Mouse (Mus musculus) gonadal fat pad, adult 2 months (tissue): ENCODE results near the gene Tmem190. TPM values are rescaled to one million over a fixed set of nuclear protein-coding genes. Genes with fewer than 3 reads are reported as not detected.

ENCODE experiments used
- DNase-seq: peaks from one replicate; pipeline ENCODE4 v3.0.0-alpha.2; 2012; ENCODE audit warnings: low read depth
- polyA plus RNA-seq: library from polyadenylated mRNA; depleted of rRNA; stranded (reverse); fragments of >200 nt; gene quantifications from 2 replicates; pipeline ENCODE4 v1.2.3, GENCODE M21; 2012; rRNA removed

Gene Tmem190
- 0.54 and 1.2 TPM in 2 replicates for polyA plus RNA-seq

- no peak for DNase-seq
Observed at GRCm38 (mm10) chr7:4782759-4783158, at the start of gene Tmem190, which contains the start of gene Il11. TSS of gene Tmem190 (plus strand) at chr7:4782937. TSS of gene Il11 (minus strand) at chr7:4782859.

- no peak for DNase-seq
Observed at GRCm38 (mm10) chr7:4732968-4733392, 49.8 kb upstream of the Tmem190 start.

DNA sequence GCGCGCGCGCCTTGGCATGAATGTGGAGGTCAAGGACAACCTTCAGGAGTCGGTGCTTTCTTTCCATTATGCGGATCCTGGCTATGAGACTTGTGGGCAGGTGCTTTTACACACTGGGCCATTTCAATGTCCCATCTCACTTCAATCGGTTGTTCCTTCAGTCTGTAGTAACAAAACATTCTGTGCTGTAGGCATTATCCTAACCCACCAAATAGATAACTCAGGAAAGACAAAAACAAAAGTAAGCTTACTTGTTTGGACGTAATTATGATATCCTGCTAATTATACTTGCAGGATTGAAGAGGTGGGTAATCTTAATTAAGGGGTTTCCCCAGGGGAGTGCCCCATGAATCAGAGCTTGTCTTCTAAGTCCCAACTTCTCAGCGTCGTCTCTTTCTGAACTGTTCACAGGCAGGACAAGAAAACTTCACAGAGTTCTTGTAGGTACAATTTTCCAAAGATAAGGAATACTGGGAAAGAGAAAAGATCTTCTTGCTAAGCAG is 43.6 kb upstream of the Tmem190 start:
- no peak for DNase-seq

DNA sequence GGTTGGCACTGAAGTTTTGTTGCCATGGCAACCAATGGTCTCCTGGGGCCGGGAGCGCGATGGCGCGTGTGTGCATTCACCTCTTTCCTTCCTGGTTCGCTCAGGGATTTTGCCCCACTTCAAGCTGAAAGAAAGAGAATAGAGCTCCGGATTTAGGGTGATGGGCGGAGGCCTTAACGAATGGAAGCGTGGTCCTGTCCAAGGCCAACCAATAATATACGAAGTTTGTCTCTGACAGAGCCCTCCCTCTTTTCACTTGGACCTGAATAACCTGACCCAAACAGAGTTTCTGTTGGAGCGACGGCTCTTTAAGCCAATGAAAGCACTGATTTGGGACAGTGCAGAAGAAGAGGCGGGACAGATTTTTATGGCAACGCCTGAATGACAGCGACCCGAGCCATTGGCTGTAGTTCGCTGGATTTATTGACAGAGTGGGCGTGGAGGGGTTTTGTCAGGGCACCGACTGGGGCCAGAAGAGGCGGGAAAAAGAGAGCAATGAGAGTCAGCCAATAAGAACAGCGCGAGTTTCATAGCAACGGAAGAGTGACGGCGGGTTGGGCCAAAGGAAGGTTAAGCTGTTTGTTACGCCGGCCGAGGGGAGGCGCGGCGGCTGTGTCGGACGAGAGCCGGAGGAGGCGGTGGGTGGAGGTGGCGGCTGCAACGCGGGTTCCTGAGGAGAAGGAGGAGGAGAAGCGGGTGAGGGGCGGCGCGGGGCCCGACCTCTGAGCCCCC is 43.0 kb upstream of the Tmem190 start, which contains the start of gene Kmt5c:
Gene Kmt5c (plus strand): TSS at position 572 of the 732 bp plus-strand sequence.
- DNase-seq = peak; percentile 100

GRCm38 (mm10) chr7:4740309-4740727 is 42.4 kb upstream of the Tmem190 start:
- no peak for DNase-seq

DNA sequence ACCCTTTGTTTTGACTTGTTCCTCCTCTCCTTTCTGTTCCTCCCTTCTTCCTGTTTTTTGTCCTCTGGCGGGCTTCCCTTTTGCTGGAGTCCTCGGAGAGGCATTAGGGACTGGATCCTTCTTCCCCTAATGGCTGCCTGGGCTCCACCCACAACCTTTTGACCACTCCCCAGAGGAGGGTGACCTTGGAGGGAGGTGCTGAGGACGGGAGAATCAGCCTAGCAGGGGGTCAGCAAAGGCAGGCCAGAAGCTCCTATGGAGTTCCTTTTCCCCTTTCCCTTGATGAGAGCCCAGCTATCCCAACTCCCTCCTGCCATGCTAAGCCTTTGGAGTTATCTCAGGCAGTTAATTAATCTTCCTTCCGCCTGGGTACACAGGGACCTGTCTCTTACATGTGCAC is 41.6 kb upstream of the Tmem190 start:
- DNase-seq = no peak

- no peak for DNase-seq
Observed at GRCm38 (mm10) chr7:4741672-4742481, 40.9 kb upstream of the Tmem190 start.

DNA sequence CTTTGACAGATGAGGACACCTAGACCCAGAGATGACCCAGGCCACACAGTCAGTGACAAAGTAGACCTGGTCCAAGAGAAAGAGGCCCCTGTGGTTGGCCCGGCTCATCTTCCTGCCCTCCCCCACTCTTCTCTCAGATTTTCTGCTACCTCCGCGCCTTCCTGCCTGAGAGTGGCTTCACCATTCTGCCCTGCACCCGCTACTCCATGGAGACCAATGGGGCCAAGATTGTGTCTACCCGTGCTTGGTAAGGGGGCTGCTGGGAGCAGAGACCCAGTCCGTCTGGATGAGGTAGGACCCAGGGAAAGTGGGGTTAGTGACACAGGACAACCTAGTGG is 40.3 kb upstream of the Tmem190 start:
- no peak for DNase-seq

GRCm38 (mm10) chr7:4743354-4743753 is 39.4 kb upstream of the Tmem190 start:
- DNase-seq = no peak

- DNase-seq = no peak
Observed at GRCm38 (mm10) chr7:4744886-4745285, 37.9 kb upstream of the Tmem190 start.

DNA sequence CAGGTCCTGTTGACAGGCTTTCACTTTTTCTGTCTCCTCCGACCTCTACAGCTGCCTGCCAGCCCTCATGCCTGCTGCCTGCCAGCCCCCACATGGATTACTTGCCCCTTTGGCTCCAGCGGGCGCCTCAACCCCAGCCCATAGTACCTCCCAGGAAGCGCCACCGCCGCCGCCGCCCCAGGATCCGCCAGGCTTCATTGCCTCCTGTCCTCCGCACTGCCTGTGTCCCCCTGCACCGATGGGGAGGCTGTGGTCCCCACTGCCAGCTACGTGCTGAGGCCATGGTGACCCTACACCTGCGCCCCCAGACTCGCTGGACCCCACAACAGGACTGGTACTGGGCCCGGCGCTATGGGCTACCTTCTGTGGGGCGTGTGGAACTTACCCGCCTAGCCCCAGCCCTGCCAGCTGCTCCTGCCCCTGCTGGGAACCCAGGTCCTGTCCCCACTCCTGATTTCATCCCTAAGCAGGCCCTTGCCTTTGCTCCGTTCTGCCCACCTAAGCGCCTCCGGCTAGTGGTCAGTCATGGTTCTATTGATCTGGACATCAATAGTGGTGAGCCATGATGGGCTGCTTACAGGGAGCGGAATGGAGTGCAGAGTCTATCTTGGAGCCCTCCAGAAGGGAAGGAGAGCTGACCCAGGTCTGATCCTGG is 36.3 kb upstream of the Tmem190 start:
- no peak for DNase-seq

- no peak for DNase-seq
Observed at GRCm38 (mm10) chr7:4747156-4747899, 35.4 kb upstream of the Tmem190 start.

- DNase-seq = no peak
Observed at GRCm38 (mm10) chr7:4748321-4748720, 34.4 kb upstream of the Tmem190 start.

DNA sequence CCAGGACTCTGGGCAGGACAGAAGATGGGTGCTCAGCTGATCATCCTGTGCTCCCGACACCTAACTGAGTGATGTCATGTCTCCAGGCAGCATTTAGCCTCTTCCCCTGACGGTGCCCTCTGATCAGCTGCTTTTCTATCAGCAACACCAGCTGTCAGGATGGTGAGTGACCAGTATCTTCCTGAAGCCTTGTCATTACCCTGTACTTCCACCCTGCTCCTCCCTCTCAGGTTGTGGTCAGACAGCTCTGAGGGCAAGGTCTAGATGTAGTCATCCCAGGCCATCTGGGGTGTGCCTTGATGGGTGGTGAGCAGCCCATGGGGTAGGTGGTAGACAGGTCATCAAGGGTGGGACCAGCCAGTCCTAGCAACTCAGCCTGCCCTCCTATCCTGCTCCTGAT is 33.6 kb upstream of the Tmem190 start:
- DNase-seq = no peak

DNA sequence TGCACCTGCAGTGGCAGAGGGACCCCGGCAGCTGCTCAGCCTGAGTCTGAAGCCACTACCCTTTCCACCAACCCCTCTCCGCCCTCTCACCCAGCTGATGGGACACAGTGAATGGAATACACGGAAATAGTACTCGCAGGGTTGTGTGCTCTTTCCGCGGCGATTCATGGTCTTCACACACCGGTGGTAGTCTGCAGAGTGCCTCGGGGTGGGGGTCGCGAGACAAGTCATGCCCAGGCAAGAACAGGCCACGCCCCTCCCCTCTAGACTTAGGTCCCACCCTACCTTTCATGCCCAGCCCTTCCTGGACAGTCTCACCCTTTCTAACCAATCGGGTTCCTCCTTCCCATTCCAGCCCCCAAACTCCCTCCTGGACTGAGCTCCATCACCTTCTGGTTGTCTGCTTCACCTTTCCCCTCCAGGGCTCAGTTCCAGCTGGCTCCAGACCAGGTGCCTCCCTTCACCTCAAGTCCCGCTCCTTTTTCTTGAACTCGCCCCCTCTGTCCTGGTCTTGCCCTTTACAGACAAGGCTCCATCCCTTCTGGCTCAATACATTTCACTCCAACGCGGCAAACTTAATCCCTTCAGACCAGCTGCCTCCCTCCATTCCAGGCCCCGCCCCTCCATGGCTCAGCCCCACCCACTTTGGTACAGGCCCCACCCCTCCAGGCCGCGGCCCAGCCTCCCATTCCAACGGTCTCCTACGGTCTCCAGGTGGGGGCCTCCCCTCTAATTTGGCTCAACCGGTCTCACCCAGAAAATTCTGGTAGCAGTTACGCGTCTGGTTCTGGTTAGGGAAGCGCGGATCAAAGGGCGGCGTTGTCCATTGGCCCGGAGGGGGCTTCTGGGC is 30.5 kb upstream of the Tmem190 start:
- no peak for DNase-seq

GRCm38 (mm10) chr7:4752821-4753570 is 29.7 kb upstream of the Tmem190 start, which contains the start of gene Cox6b2:
TSS of gene Cox6b2 (minus strand) at chr7:4753094.
- DNase-seq = no peak

DNA sequence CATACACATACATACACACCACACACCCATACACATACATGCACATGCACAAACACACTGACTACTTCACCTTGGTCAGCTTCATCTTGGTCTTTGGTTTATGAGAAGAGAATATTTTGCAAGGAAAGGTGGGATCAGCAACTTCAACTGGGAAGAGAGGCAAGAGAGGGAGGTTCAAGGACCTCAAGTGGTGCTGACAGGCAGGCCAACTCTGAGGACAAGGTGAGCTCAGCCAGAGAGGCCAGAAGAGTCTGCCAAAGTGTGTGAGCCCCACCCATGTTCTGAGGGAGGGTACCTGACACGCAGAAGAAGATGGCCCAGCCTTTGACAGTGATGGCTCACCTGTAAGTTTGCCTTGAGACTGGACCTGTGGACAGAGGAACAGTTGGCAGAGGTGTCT is 23.1 kb upstream of the Tmem190 start:
- no peak for DNase-seq

DNA sequence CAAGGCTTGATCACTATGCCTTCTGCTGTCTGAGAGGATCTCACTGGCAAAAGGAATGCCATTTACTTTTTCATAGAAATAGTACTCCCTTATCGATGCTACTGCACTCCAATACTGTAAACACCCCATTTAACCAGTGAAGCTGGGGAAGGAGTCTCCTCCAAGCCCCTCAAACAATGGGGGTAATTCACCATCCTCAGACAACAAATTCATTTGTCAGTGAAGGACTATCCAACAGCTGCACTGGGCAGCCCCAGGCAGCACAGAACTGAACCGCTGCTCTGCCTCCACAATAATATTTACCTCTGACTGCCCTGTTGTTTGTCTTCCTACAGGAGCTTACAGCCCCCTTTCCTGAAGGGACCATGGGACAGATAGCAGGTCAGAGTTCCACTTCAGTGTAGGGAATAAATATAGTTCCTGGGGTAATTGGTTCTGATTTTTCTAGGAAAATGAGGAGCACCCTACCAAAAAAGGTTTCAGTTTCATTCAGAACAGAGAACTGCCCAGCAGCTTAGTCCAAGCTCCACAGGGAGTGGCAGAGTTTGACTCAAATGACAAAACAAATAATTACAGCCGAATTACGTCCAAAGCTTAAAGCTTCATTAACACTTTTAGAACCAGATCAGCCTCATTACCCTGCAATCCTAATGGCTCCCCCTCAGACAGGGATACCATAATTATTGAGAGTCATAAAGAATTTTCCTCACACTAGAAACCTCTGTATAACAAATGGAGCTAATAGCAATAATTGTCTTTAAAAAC is 17.6 kb upstream of the Tmem190 start:
- no peak for DNase-seq

DNA sequence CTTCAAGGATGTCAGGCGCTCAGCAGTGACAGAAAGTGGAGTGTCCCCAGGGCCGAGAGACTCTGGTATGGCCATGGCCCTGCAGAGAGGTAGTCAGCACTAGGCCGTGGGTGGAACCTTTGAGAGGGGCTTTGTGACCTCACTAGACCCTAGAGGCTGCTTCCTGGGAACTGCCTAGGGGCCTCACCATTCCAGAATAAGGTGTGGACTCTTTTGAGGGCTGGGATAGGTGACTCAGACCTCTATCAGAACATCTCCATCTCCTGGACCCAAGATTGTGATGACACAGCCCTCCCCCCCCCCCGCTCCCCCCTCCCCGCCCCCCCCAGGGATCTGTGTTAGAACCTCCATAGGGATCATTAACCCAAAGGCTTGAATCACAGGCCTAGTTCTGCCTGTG is 11.5 kb upstream of the Tmem190 start, which contains the start of gene Fam71e2:
Gene Fam71e2 (minus strand): TSS at position 101 of the 400 bp plus-strand sequence.
- no peak for DNase-seq
